Mouse (Mus musculus) olfactory bulb, adult 2 months (tissue): Measurements from ENCODE around the gene Car2.

Experiments used
- CTCF ChIP-seq: fragments of 200-500 bp; IDR thresholded peaks from 2 replicates; pipeline ENCODE4 v1.5.1; 2012; ENCODE audit warnings: low read depth, mild to moderate bottlenecking, low read length, moderate library complexity; ENCODE audit not compliant: insufficient read depth
- POLR2A ChIP-seq: fragments of 200-500 bp; IDR thresholded peaks from 2 replicates; pipeline ENCODE4 v1.6.1; 2012; ENCODE audit warnings: mild to moderate bottlenecking, low read depth, low read length, moderate library complexity; ENCODE audit not compliant: insufficient read depth

DNA sequence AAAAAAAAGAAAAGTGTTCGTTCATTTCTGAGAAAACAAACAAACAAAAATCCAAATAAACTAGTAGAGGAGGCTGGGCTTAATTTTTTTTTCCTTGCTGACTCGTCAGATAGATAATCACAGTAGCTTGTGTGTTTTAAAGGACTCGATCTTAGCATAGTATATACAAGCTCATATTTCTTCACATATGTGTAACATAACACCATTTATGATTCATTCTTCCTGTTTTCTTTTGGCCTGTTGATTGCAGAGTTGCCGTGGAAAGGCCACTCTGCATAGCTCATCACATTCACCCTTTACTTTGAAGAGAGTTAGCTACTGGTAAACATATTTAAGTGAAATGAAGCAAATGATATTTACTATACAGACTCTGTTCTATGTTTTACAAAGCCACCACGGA is 7.6 kb downstream of the Car2 start:
- TF ChIP-seq POLR2A, result no peak
- TF ChIP-seq CTCF, result no peak
